Mouse (Mus musculus) bone marrow macrophage, adult 2 months (primary cell): ENCODE measurements around the gene Capn13.

Experiments
- CTCF ChIP-seq: IDR thresholded peaks from 2 replicates; pipeline ENCODE4 v1.5.1; 2012; ENCODE audit warnings: low read depth, mild to moderate bottlenecking, low read length, moderate library complexity
- POLR2A ChIP-seq: IDR thresholded peaks from 2 replicates; pipeline ENCODE4 v1.6.1; 2012; ENCODE audit warnings: mild to moderate bottlenecking, low read depth, low read length, borderline replicate concordance

- TF ChIP-seq CTCF (no peak), POLR2A (no peak)
Measured at GRCm38 (mm10) chr17:73449104-73449503, 48.4 kb upstream of the Capn13 start.
